Mouse (Mus musculus): ENCODE data around the gene Gm10964. TPM values are rescaled to one million over a fixed set of nuclear protein-coding genes. Genes with fewer than 3 reads are reported as not detected.
"Not testable (repeated sequence)": the region's sequence is repeated elsewhere in the genome, so short reads cannot be mapped to it uniquely, and the experiment has no call there.

The Gm10964 gene
- total RNA-seq, 2 experiments from 2014 or later, result not detected

GRCm38 (mm10) chr3:103779183-103779582 lies 40.0 kb downstream of the Gm10964 start:
- DNase-seq, result no peak

- peak in 1 of 2 experiments; percentile 17 for DNase-seq
These were observed 41.1 kb downstream of the Gm10964 start for GRCm38 (mm10) chr3:103780271-103780670.

GRCm38 (mm10) chr3:103780777-103781176 lies 41.6 kb downstream of the Gm10964 start:
- DNase-seq, result no peak

- DNase-seq, result no peak
These were observed 43.9 kb downstream of the Gm10964 start for GRCm38 (mm10) chr3:103782844-103783609.

- no peak for DNase-seq
These were observed 48.1 kb downstream of the Gm10964 start for GRCm38 (mm10) chr3:103787225-103787624.

- no peak for DNase-seq
These were observed 49.9 kb downstream of the Gm10964 start for GRCm38 (mm10) chr3:103789096-103789495.

- DNase-seq, result no peak
These were observed 50.8 kb downstream of the Gm10964 start for GRCm38 (mm10) chr3:103789891-103790345.

- DNase-seq, result peak; percentile 29 to 34
These were observed 51.4 kb downstream of the Gm10964 start for GRCm38 (mm10) chr3:103790346-103791145.

- DNase-seq, result peak; percentile 94
These were observed 52.3 kb downstream of the Gm10964 start, which contains the start of gene Hipk1 for GRCm38 (mm10) chr3:103791230-103792110. TSS of gene Hipk1 (minus strand) at chr3:103791563.

- not testable (repeated sequence) for DNase-seq
These were observed 52.9 kb downstream of the Gm10964 start for GRCm38 (mm10) chr3:103792111-103792406.

- no peak for DNase-seq
These were observed 53.4 kb downstream of the Gm10964 start for GRCm38 (mm10) chr3:103792566-103792965.

Other genes starting within 250 kb of the Gm10964 start
- gene Syt6, start 164.1 kb upstream of the Gm10964 start, total RNA-seq (2021), result 1 to 10 TPM; 5.9 to 7.1 TPM
- under 1 TPM in 1 of 2 experiments, not detected in 1; 0.72 TPM for gene Atg4a-ps, start 93.3 kb upstream of the Gm10964 start, total RNA-seq (2021)
- 10 to 100 TPM; 12.0 to 14.2 TPM for gene Olfml3, start 1.4 kb upstream of the Gm10964 start, total RNA-seq (2021)
- gene Hipk1, start 52.2 kb downstream of the Gm10964 start, total RNA-seq (2021), result 100 to 1,000 TPM; 122 to 138 TPM
- gene Dclre1b, start 70.1 kb downstream of the Gm10964 start, total RNA-seq (2021), result 10 to 100 TPM in 1 of 2 experiments, 1 to 10 TPM in 1; 5.9 to 14.0 TPM
- gene Ap4b1, start 70.2 kb downstream of the Gm10964 start, total RNA-seq (2021), result 10 to 100 TPM; 11.7 to 12.8 TPM
- under 1 TPM; 0.25 to 0.58 TPM for gene Gm43064, start 70.2 kb downstream of the Gm10964 start, total RNA-seq (2021)
- 1 to 10 TPM; 1.5 to 2.1 TPM for gene Bcl2l15, start 93.2 kb downstream of the Gm10964 start, total RNA-seq (2021)
- 1 to 10 TPM; 1.1 to 1.6 TPM for gene Ptpn22, start 120.4 kb downstream of the Gm10964 start, total RNA-seq (2021)
- gene Rsbn1, start 174.8 kb downstream of the Gm10964 start, total RNA-seq (2021), result 10 to 100 TPM; 21.7 to 24.8 TPM
- 10 to 100 TPM; 46.4 to 49.3 TPM for gene Phtf1, start 228.7 kb downstream of the Gm10964 start, total RNA-seq (2021)

Data from layer of hippocampus, postnatal 36 days (tissue).